Mouse (Mus musculus) heart, postnatal 0 days (tissue): Measurements from ENCODE around the gene Tead2. TPM values are rescaled to one million over a fixed set of nuclear protein-coding genes. Genes with fewer than 3 reads are reported as not detected.

Experiments
- ATAC-seq: fragments of 200-750 bp; cut with Nextera tagmentation; 2 replicates; pipeline ENCODE4 v1.8.0; 2017; ENCODE audit warnings: low read depth, moderate number of reproducible peaks, moderate library complexity; ENCODE audit not compliant: insufficient read depth
- DNase-seq: peaks from one replicate; pipeline ENCODE4 v3.0.0-alpha.2; 2016; ENCODE audit warnings: low spot score
- H3K27ac ChIP-seq: fragments of 300-500 bp; sonication (generic); 2 replicates; pipeline ENCODE4 v1.5.1; 2014; ENCODE audit warnings: low read depth, mild to moderate bottlenecking
- H3K27me3 ChIP-seq: fragments of 300-500 bp; sonication (generic); 2 replicates; pipeline ENCODE4 v1.6.1; 2014; ENCODE audit warnings: low read length, mixed read lengths; ENCODE audit not compliant: control insufficient read depth, insufficient read depth
- H3K36me3 ChIP-seq: fragments of 300-500 bp; sonication (generic); replicated peaks from 2 replicates; pipeline ENCODE4 v1.6.1; 2014; ENCODE audit warnings: low read length, mixed read lengths; ENCODE audit not compliant: control insufficient read depth, insufficient read depth
- H3K4me1 ChIP-seq: fragments of 300-500 bp; sonication (generic); 2 replicates; pipeline ENCODE4 v1.6.1; 2014; ENCODE audit warnings: antibody characterized with exemption; ENCODE audit not compliant: control insufficient read depth, insufficient read depth
- H3K4me2 ChIP-seq: fragments of 300-500 bp; sonication (generic); 2 replicates; pipeline ENCODE4 v1.6.1; 2014; ENCODE audit warnings: low read depth, mild to moderate bottlenecking, low read length, moderate library complexity
- H3K4me3 ChIP-seq: fragments of 300-500 bp; sonication (generic); 2 replicates; pipeline ENCODE4 v1.5.1; 2014; ENCODE audit warnings: low read depth, low read length
- H3K9ac ChIP-seq: fragments of 300-500 bp; sonication (generic); replicated peaks from 2 replicates; pipeline ENCODE4 v1.6.1; 2014; ENCODE audit warnings: low read depth, low read length, mixed read lengths
- H3K9me3 ChIP-seq: fragments of 300-500 bp; sonication (generic); replicated peaks from 2 replicates; pipeline ENCODE4 v1.6.1; 2016; ENCODE audit warnings: low read length; ENCODE audit not compliant: control insufficient read depth
- CTCF ChIP-seq: IDR thresholded peaks from 2 replicates; pipeline ENCODE4 v1.5.1; 2016; ENCODE audit warnings: antibody characterized with exemption, control low read depth, low read depth
- EP300 ChIP-seq: IDR thresholded peaks from 2 replicates; pipeline ENCODE4 v1.6.1; 2016; ENCODE audit warnings: antibody characterized with exemption, low read depth
- WGBS: fragments of 180-500 bp; shearing (Covaris S2); extraction: QIAGEN DNeasy Blood & Tissue Kit; methylation state at CpG from one replicate; pipeline ENCODE4 v1.1.7; 2014; 5-methylcytosine and 5-hydroxymethylcytosine counted together
- polyA plus RNA-seq: library from polyadenylated mRNA; unstranded; fragments of >200 nt; fragmentation: Nextera tagmentation; extraction: Ambion mirVana; gene quantifications from 2 replicates; pipeline ENCODE4 v1.2.1, GENCODE M21; 2015
- total RNA-seq: library from RNA; depleted of rRNA; stranded (reverse); fragments of >200 nt; gene quantifications from 2 replicates; pipeline ENCODE4 v1.2.3, GENCODE M21; 2014; ENCODE audit warnings: low replicate concordance

Tead2 gene
- total and polyA plus RNA-seq, 2 experiments from 2014 or later, result 41.1 to 50.6 TPM

DNA sequence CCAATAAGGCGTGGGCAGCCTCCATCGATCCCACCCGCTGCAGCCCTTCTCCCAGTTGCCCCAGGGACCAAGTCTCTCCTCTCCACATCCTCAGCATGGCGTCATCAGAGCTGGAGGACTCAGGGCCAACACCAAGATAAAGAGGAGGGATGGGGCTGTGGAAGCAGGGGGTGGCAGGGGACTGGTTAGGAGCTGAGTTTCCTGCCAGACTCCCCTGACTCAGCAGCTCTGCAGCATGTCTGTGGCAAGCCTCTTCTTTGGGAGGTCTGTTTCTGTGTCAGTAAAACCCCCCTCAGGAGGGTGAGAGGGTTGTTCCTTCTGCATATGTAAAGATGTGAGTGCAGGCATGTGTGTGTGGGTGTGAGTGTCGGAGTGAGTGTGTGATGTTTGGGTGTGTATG, 18.6 kb upstream of the Tead2 start:
- 71% methylated on average over 5 of the region's 5 CpGs for WGBS
- Histone ChIP-seq H3K4me1 (peaks cover 7% of the 10 kb centered on the region; the same call in 1 of the 2 replicates), H3K9me3 (no peaks in the 10 kb centered on the region), H3K4me3 (no peak overlapping the region), H3K4me2 (no peak overlapping the region), H3K27ac (no peak overlapping the region), H3K36me3 (no peaks in the 10 kb centered on the region), H3K27me3 (peaks cover 4% of the 10 kb centered on the region; the same call in 1 of the 2 replicates), H3K9ac (no peak overlapping the region)
- DNase-seq, result no peak
- TF ChIP-seq CTCF (no peak), EP300 (no peak)
- ATAC-seq, result no peak

DNA sequence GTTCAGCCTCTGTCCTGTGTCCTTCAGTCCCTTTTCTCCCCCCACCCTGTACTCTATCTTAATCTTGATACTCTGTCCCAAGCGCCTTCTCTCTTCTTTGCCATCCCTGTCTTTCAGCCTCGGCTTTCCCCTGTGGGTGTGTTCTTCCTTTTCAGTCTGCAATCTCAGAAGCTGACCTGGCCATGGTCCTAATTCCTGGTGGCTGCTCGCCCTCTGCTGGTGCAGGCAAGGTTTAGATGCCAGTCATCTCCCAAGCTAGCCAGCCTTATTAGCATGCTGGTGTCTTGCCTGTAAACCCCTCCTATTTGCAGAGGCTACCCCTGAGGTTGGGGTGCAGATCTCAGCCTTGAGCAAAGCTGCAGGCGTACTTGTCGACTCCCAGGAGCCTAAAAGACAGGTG, 17.1 kb upstream of the Tead2 start:
- 5% methylated on average over 5 of the region's 5 CpGs for WGBS
- H3K27ac ChIP-seq, result no peak overlapping the region

DNA sequence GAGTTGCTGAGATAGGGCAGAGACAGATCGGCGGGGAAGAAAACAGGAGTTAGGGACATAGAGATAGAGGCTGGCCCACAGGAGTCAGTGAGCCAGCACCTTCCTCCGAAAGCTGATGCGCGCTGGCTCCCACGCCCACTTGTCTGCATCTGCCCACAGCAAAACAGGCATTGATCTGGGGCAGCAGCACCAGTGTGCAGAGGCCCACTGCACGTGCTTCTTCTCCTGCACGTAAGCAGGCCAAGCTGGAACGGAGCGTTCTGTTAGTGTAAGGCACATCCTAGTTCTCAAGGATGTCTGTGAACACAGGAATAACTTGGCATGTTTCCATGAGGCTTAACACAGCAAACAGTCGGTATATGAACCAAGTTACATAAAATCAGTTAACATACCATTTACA, 16.6 kb upstream of the Tead2 start:
- peaks cover 4% of the 10 kb centered on the region; the same call in 1 of the 2 replicates for H3K27me3 ChIP-seq
- 74% methylated on average over 11 of the region's 11 CpGs for WGBS

More for the DNA sequence above, 17.1 kb upstream of the Tead2 start:
- H3K9me3 ChIP-seq, result no peaks in the 10 kb centered on the region
- no peak overlapping the region for H3K4me2 ChIP-seq
- peaks cover 4% of the 10 kb centered on the region; the same call in 1 of the 2 replicates for H3K27me3 ChIP-seq
- no peak overlapping the region for H3K9ac ChIP-seq
- ATAC-seq (no peak; the same call in 1 of the 2 replicates), DNase-seq (peak; percentile 74)
- no peak overlapping the region for H3K4me3 ChIP-seq
- no peaks in the 10 kb centered on the region for H3K36me3 ChIP-seq
- H3K4me1 ChIP-seq, result peaks cover 7% of the 10 kb centered on the region; the same call in 1 of the 2 replicates
- TF ChIP-seq EP300 (no peak), CTCF (peak; percentile 96)

DNA sequence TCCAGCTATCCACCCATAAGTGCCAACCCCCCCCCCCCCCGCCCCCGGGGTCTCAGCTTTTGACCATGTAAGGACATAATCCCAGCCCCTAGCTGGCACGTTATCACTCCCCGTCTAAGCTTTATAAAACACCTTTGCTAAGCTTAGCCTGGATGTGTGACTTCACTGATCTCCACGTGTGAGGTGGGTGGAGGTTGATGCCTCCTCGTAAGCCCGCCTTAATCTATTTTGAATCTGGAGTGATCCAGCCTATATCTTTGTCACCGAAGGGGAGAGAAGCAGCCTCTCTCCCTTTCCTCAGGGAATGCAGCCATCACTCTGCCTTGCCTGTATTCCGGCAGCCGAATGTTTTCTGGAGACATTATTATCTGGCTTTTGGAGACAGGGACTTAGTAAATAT, 12.9 kb upstream of the Tead2 start:
- TF ChIP-seq EP300 (no peak), CTCF (no peak)
- no peaks in the 10 kb centered on the region for H3K9me3 ChIP-seq
- no peak overlapping the region for H3K4me3 ChIP-seq
- H3K4me1 ChIP-seq, result peaks cover 5% of the 10 kb centered on the region; the same call in 1 of the 2 replicates
- no peak overlapping the region for H3K9ac ChIP-seq
- ATAC-seq (no peak), DNase-seq (no peak)
- H3K27me3 ChIP-seq, result no peaks in the 10 kb centered on the region
- H3K36me3 ChIP-seq, result no peaks in the 10 kb centered on the region
- H3K27ac ChIP-seq, result no peak overlapping the region
- 21% methylated on average over 10 of the region's 10 CpGs for WGBS
- H3K4me2 ChIP-seq, result no peak overlapping the region

More for the DNA sequence above, 16.6 kb upstream of the Tead2 start:
- Histone ChIP-seq H3K9me3 (no peaks in the 10 kb centered on the region), H3K4me3 (no peak overlapping the region), H3K4me2 (no peak overlapping the region), H3K4me1 (peaks cover 7% of the 10 kb centered on the region; the same call in 1 of the 2 replicates), H3K27ac (no peak overlapping the region), H3K9ac (no peak overlapping the region), H3K36me3 (no peaks in the 10 kb centered on the region)
- DNase-seq, result no peak
- TF ChIP-seq EP300 (no peak), CTCF (no peak)
- ATAC-seq, result no peak

DNA sequence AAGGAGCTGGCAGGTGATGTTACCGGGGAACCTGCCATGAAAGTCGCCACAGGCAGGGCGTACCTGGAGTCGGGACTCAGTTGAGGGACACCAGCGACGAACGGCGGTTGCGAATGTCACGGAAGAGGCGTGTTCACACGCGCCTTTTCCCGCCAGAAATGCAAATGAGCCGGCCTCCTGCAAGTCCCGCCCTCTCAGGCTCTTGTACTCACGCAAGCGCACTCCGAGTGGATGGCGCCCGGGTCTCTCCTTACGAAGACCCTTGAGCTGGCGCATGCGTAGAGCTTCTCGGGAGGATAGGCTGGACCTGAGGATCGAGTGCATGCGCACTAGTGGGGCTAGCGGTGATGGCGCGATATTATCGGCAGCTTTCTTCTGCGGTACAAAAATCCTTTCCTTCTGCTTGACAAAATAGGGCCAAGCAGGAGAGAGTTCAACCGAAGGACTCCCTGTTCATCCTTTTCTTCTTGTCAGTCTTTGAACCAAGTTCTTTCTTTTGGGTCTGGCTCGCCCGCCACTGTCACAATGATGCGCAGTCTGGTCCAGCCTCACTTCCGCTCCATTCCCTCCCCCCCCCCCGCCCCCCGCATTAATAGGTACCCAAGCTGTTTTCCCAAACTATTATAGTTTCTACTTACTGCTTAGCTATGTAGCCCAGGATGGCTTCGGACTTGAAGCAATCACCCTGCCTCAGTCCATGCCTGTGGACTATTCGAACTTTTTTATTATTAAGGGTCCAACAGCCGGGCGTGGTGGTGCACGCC, 11.0 kb upstream of the Tead2 start, which contains the start of gene Ccdc155:
TSS of gene Ccdc155 (minus strand) at position 513 of the 764 bp plus-strand sequence.
- TF ChIP-seq EP300 (no peak), CTCF (no peak)
- H3K27me3 ChIP-seq, result no peaks in the 10 kb centered on the region
- peak within 1 kb of the TSS; percentile 60 for H3K4me2 ChIP-seq
- DNase-seq (peak; percentile 83), ATAC-seq (peak; percentile 89)
- WGBS, result 10% methylated on average over 43 of the region's 44 CpGs
- no peak within 1 kb of the TSS for H3K27ac ChIP-seq
- H3K9ac ChIP-seq, result no peak within 1 kb of the TSS
- peak within 1 kb of the TSS; percentile 40 for H3K4me3 ChIP-seq
- no peaks in the 10 kb centered on the region for H3K9me3 ChIP-seq
- no peaks in the 10 kb centered on the region for H3K36me3 ChIP-seq
- peaks cover 5% of the 10 kb centered on the region; the same call in 1 of the 2 replicates for H3K4me1 ChIP-seq
